Mouse (Mus musculus) testis, adult 2 months (tissue): ENCODE measurements around the gene Zcchc12.

Experiments used
- CTCF ChIP-seq: fragments of 200-500 bp; IDR thresholded peaks from 2 replicates; pipeline ENCODE4 v1.5.1; 2012; ENCODE audit warnings: low read depth, mild to moderate bottlenecking, inconsistent platforms, low read length, moderate library complexity; ENCODE audit not compliant: control insufficient read depth, insufficient read depth, insufficient replicate concordance
- POLR2A ChIP-seq: fragments of 200-500 bp; IDR thresholded peaks from 2 replicates; pipeline ENCODE4 v1.6.1; 2012; ENCODE audit warnings: low read depth, mild to moderate bottlenecking, inconsistent platforms, low read length, moderate library complexity; ENCODE audit not compliant: control insufficient read depth

DNA sequence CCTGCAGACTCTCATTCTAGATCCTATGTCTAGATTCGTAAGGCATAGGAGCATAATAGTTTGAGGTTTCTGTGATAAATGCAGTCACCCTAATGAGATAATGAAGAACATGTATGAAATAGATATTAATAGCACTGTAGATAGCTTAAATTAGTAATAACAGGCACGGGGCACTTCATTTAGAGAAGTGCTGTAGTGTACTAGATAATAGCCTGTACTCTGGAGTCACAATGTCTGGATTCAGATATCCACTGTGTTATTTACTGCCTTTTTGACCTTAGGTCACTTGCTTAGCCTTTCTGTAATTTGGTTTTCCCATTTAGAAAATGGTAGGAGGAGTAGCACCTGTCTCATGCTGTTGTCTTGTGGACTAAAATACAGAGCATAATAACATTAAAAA lies 39.0 kb upstream of the Zcchc12 start:
- TF ChIP-seq POLR2A, result no peak
- TF ChIP-seq CTCF, result no peak
